Mouse (Mus musculus): ENCODE measurements at regions not wholly inside any gene's neighbourhood (a gene's known extent, or its start where the extent isn't known, plus 50 kb on each side); places are given as distances from the start of the nearest gene placed in this dataset.

DNA sequence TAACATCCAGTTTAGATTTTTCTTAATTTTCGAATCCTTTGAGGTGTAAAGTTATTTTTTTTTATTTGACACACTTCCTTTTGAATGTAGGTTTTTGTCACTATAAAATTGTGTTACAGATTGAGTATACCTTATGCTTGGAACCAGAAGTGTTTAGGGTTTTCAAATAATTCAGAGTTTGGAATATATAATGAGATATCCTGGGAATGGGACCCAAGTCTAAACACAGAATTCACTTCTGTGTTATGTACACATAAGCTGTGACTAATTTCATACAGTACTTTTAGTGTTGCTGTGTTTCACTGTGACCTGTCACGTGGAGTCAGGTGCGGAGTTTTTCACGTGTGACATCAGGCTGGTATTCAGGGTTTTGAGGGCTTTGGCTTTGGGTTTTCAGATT, 69.1 kb upstream of the Fmo9 start:
- TF ChIP-seq TAL1 (IDR thresholded peaks at IDR 0.05; ENCODE audit: low read length), result no peak
- no peak for TF ChIP-seq GATA1 (IDR thresholded peaks at IDR 0.05; ENCODE audit: low read length)

All from erythroblast, embryonic 14.5 days (primary cell).